ENCODE assay signal across 12 mouse cellular contexts in genomic region chr7:141959133-141959532, GRCm38 (mm10). TPM values are rescaled to one million over a fixed set of nuclear protein-coding genes. Genes with fewer than 3 reads are reported as not detected.
DNase-seq lines count a peak whose midpoint lies in the region; ATAC-seq and TF ChIP-seq lines count a peak whose summit lies in the region.
"Had no signal": no experiment of that assay in that cellular context is flagged by ENCODE, and none has a peak within 500 bp of the region (broad histone marks: within the 10 kb centered on the region; RNA-seq: fewer than 3 reads in every experiment).

No protein-coding gene starts in this region.

- WGBS in neural tube, embryonic 13.5 days = 76% methylated on average over 1 of the region's 1 CpGs
- 80% methylated on average over 1 of the region's 1 CpGs for WGBS in neural tube, embryonic 15.5 days

- no peak overlapping the region for H3ac ChIP-seq in myocyte (ENCODE audit: control insufficient read depth, insufficient read length)

- H3K36me3 ChIP-seq in neural tube, embryonic 13.5 days = no peaks in the 10 kb centered on the region
- H3K36me3 ChIP-seq in neural tube, embryonic 15.5 days = no peaks in the 10 kb centered on the region
- H3K36me3 ChIP-seq in myocyte (ENCODE audit: control insufficient read depth, insufficient read depth) = no peaks in the 10 kb centered on the region
- H3K36me3 ChIP-seq: hindbrain, embryonic 13.5 days; liver, embryonic 13.5 days had no signal

- no peak for TF ChIP-seq POLR2A in myocyte (IDR thresholded peaks at IDR 0.05; ENCODE audit: insufficient read length, low read depth)

- H3K4me1 ChIP-seq in neural tube, embryonic 13.5 days (replicated peaks) = peaks cover 96% of the 10 kb centered on the region
- H3K4me1 ChIP-seq in neural tube, embryonic 15.5 days = peaks cover 96% of the 10 kb centered on the region
- H3K4me1 ChIP-seq: liver, embryonic 13.5 days; megakaryocyte, embryonic 14.5 days had no signal

- ATAC-seq in neural tube, embryonic 13.5 days (ENCODE audit: low read depth) = no peak
- no peak for ATAC-seq in neural tube, embryonic 15.5 days (ENCODE audit: low FRiP score)

- H3K79me2 ChIP-seq in myocyte (ENCODE audit: control insufficient read depth, insufficient read depth) = no peaks in the 10 kb centered on the region

- DNase-seq in heart, postnatal 4 days = peak; percentile 40
- DNase-seq in heart, adult 8-10 months (ENCODE audit: low spot score) = no peak
- peak; percentile 17 for DNase-seq in c-Kit-positive CD71-negative TER-119-negative erythroid progenitor cells, embryonic 14.5 days (ENCODE audit: low read depth)
- no peak for DNase-seq in right cerebral cortex, postnatal 14 days
- no peak for DNase-seq in frontal cortex, postnatal 36 days (ENCODE audit: low spot score in 2 of 2)
- DNase-seq: heart, adult 2 months; liver, embryonic 13.5 days had no signal

- 0 out of 2 replicates have a peak overlapping the region, but pooled peaks have one; percentile 1 for H3K27ac ChIP-seq in neural tube, embryonic 13.5 days (replicated peaks)
- H3K27ac ChIP-seq in neural tube, embryonic 15.5 days (replicated peaks) = no peak overlapping the region
- H3K27ac ChIP-seq: heart, adult 2 months; hindbrain, embryonic 13.5 days; liver, embryonic 13.5 days had no signal

- H3K27me3 ChIP-seq in neural tube, embryonic 13.5 days = no peaks in the 10 kb centered on the region
- H3K27me3 ChIP-seq in neural tube, embryonic 15.5 days (replicated peaks) = no peaks in the 10 kb centered on the region
- peaks cover 11% of the 10 kb centered on the region for H3K27me3 ChIP-seq in myocyte (ENCODE audit: control insufficient read depth, insufficient read depth, insufficient read length)
- H3K27me3 ChIP-seq: hindbrain, embryonic 13.5 days had no signal

- no peak overlapping the region for H3K4me2 ChIP-seq in neural tube, embryonic 13.5 days
- H3K4me2 ChIP-seq in neural tube, embryonic 15.5 days = no peak overlapping the region
- H3K4me2 ChIP-seq in myocyte (ENCODE audit: low read depth) = no peak overlapping the region
- H3K4me2 ChIP-seq: hindbrain, embryonic 13.5 days; liver, embryonic 13.5 days had no signal

- H3K9ac ChIP-seq in neural tube, embryonic 13.5 days = no peak overlapping the region
- no peak overlapping the region for H3K9ac ChIP-seq in neural tube, embryonic 15.5 days (replicated peaks)
- H3K9ac ChIP-seq: hindbrain, embryonic 13.5 days; liver, embryonic 13.5 days had no signal

- H3K9me3 ChIP-seq in neural tube, embryonic 13.5 days = no peaks in the 10 kb centered on the region
- H3K9me3 ChIP-seq in neural tube, embryonic 15.5 days (replicated peaks) = no peaks in the 10 kb centered on the region
- H3K9me3 ChIP-seq: hindbrain, embryonic 13.5 days; liver, embryonic 13.5 days; megakaryocyte, embryonic 14.5 days had no signal

- no peak overlapping the region for H3K4me3 ChIP-seq in neural tube, embryonic 13.5 days
- no peak overlapping the region for H3K4me3 ChIP-seq in neural tube, embryonic 15.5 days (replicated peaks)
- H3K4me3 ChIP-seq in myocyte = no peak overlapping the region
- H3K4me3 ChIP-seq: heart, adult 2 months; hindbrain, embryonic 13.5 days; liver, embryonic 13.5 days; megakaryocyte, embryonic 14.5 days had no signal

TF ChIP-seq in myocyte, 11 proteins besides CTCF, POLR2A, EP300 and RAD21:
- no peak for TF ChIP-seq MYOD1 (IDR thresholded peaks at IDR 0.05; ENCODE audit: control insufficient read depth in 1 of 3, insufficient read length in 2 of 3, low read depth in 2 of 3)
- peak; percentile 86 for TF ChIP-seq REST (IDR thresholded peaks at IDR 0.05; ENCODE audit: insufficient read depth, insufficient read length)

RNA-seq across cellular contexts. Expression of gene Brsk2, which starts 9.6 kb away (rescaled TPM):
- total RNA-seq in heart, postnatal 4 days (2021) = under 1 TPM; 0.19 to 0.32 TPM
- under 1 TPM; 0.16 to 0.43 (median 0.22) TPM for total RNA-seq in heart, adult 8-10 months (2022)
- polyA plus RNA-seq in neural tube, embryonic 13.5 days (2015; fragmentation: Nextera tagmentation; extraction: Ambion mirVana) = 20.1 and 20.6 TPM in 2 replicates
- 17.5 and 20.2 TPM in 2 replicates for polyA plus RNA-seq in neural tube, embryonic 15.5 days (2015; fragmentation: Nextera tagmentation; extraction: Ambion mirVana)
- polyA plus RNA-seq in myocyte (2012; fragmentation: generic; extraction: Trizol) = 0.05 TPM

RNA-seq across cellular contexts. Expression of gene Tollip, which starts 40.8 kb away (rescaled TPM):
- total RNA-seq in heart, postnatal 4 days (2021) = 10 to 100 TPM; 47.0 to 48.3 TPM
- 10 to 100 TPM; 55.3 to 61.2 (median 57.8) TPM for total RNA-seq in heart, adult 8-10 months (2022)
- 66.8 and 68.9 TPM in 2 replicates for polyA plus RNA-seq in neural tube, embryonic 13.5 days (2015; fragmentation: Nextera tagmentation; extraction: Ambion mirVana)
- 67.5 and 70.0 TPM in 2 replicates for polyA plus RNA-seq in neural tube, embryonic 15.5 days (2015; fragmentation: Nextera tagmentation; extraction: Ambion mirVana)
- polyA plus RNA-seq in myocyte (2012; fragmentation: generic; extraction: Trizol) = 47.1 TPM

Comparison
In these comparisons a context has a peak if more than half of its experiments do, and no peak if none do; other contexts are left out.
1. DNase-seq: peak in heart, postnatal 4 days (single experiment) and c-Kit-positive CD71-negative TER-119-negative erythroid progenitor cells, embryonic 14.5 days (single experiment); none in heart, adult 8-10 months (single experiment), right cerebral cortex, postnatal 14 days (single experiment) and frontal cortex, postnatal 36 days (0 of 2).
2. RNA of gene Brsk2, which starts 9.6 kb away (polyA plus RNA-seq): 20.1 to 20.6 TPM in neural tube, embryonic 13.5 days and 17.5 to 20.2 TPM in neural tube, embryonic 15.5 days; 0.05 TPM in myocyte (single experiment); every median in the first group is over 10 times any median in the second.